Mouse (Mus musculus): Measurements from ENCODE around the gene Tprgl. TPM values are rescaled to one million over a fixed set of nuclear protein-coding genes. Genes with fewer than 3 reads are reported as not detected.

Tprgl gene
- polyA plus RNA-seq, 1 experiment from 2014 or later: 206 TPM

DNA sequence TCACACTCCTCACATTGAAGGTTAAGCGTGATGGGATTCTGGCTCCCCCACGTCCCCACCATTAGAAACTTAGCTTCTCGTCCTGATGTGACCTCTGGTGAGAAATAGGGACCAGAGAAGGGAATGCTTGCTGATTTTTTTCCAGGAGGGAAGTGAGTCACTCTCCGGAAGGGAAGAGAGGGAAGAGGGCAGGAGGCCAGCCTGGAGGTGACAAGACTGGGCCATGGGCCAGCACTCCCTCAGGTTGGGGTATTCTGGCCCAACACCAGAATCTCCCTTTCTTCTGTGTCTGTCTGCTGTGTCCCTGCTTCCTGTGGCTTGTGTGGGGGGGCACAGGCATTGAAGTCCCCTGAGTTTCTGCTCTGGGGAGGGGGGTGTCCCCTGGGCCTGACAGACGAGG, 23.1 kb upstream of the Tprgl start:
- 80% methylated on average over 5 of the region's 5 CpGs for WGBS
- H3K27ac ChIP-seq: no peak overlapping the region
- no peak for ATAC-seq (replicated peaks)
- H3K4me1 ChIP-seq: no peaks in the 10 kb centered on the region
- H3K9me3 ChIP-seq: no peaks in the 10 kb centered on the region
- H3K36me3 ChIP-seq (replicated peaks): no peaks in the 10 kb centered on the region
- H3K4me3 ChIP-seq: no peak overlapping the region
- H3K27me3 ChIP-seq (replicated peaks): no peaks in the 10 kb centered on the region
- no peak overlapping the region for H3K4me2 ChIP-seq
- no peak overlapping the region for H3K9ac ChIP-seq

DNA sequence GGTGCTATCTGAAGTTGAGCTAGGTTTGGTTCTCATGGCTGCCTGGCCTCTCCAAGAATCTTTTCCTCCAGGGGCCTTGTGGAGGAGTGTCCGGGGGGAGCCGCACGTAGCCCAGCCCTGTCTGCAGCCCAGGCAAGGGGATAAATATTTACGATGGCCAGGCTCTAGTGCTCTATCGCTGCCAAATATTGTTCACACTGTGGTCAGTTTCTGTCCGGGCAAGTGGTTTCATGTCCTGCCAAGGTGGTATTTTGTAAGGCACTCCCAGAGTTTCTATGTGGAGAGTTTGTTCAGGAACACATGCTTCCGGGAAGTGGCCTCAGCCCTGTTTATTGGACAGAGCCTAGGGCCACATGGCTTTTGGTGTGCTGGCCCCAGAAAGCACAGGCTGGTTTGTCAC, 20.5 kb upstream of the Tprgl start:
- Histone ChIP-seq H3K4me1 (no peaks in the 10 kb centered on the region), H3K27ac (no peak overlapping the region), H3K27me3 (replicated peaks) (no peaks in the 10 kb centered on the region), H3K4me3 (no peak overlapping the region), H3K9me3 (no peaks in the 10 kb centered on the region), H3K36me3 (replicated peaks) (no peaks in the 10 kb centered on the region), H3K4me2 (no peak overlapping the region), H3K9ac (no peak overlapping the region)
- 87% methylated on average over 7 of the region's 7 CpGs for WGBS
- ATAC-seq (replicated peaks): no peak

DNA sequence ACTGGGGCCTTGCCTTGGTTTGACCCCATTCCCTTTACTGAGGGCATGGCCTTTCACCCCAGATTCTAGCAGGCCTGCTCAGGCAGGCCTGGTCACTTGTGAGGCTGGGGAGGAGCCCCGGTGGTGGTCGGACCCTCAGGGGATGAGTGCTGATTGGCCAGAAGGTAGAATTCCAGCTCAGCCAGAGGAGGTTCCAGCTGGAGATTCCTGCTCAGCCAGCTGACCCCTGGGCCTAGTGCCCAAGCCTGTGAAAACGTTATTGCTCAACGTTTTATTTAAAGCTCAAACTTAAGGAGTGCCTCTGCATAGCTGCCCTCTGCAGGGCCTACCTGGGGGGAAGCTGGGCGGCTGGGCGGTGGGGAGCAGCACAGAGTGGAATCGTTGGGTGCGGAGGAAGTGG, 16.8 kb upstream of the Tprgl start:
- Histone ChIP-seq H3K4me3 (no peak overlapping the region), H3K36me3 (replicated peaks) (no peaks in the 10 kb centered on the region), H3K27me3 (replicated peaks) (peaks cover 5% of the 10 kb centered on the region; the same call in 1 of the 2 replicates), H3K9ac (no peak overlapping the region), H3K4me2 (no peak overlapping the region), H3K4me1 (0 out of 2 replicates have a peak, but pooled peaks cover 2% of the 10 kb centered on the region), H3K9me3 (no peaks in the 10 kb centered on the region), H3K27ac (no peak overlapping the region)
- ATAC-seq (replicated peaks): no peak
- WGBS: 72% methylated on average over 8 of the region's 8 CpGs

DNA sequence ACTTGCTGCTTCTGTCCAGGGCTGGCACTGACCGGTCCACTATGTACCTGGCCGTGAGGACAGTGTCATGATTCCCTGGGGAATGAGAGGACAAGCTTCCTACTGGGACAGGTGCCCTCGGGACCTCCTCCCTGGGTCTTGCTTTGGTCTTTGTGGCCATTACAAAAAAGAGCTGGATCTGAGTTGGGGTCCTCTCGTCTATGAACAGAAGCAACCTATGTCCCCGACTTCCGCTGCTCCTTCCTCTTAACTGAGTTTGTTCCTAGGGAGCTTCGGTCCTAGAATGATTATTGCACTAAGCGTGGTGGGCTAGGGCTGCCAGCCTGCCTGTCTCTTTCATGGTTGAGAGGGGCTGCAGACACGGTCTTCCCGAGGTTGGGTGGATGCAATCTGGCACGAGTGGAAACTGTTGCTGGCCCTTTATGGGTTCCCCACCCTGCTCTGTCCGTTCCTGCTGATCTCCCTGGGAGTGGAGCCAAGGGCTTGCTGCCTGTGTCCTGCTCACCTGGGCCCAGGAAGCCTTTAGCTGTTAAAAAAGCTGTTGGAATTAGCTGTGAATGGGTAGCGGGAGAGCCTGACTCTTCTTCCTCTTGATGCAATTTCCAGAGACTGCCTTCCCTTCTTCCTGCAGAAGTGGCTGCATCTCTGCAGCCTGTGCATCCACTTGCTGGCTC, 11.6 kb upstream of the Tprgl start:
- no peaks in the 10 kb centered on the region for H3K36me3 ChIP-seq (replicated peaks)
- peaks cover 43% of the 10 kb centered on the region for H3K27me3 ChIP-seq (replicated peaks)
- peaks cover 23% of the 10 kb centered on the region for H3K4me1 ChIP-seq
- peak overlapping the region; percentile 49 for H3K4me3 ChIP-seq
- no peak for ATAC-seq (replicated peaks)
- H3K9ac ChIP-seq: no peak overlapping the region
- H3K4me2 ChIP-seq: peak overlapping the region; percentile 99
- no peak overlapping the region for H3K27ac ChIP-seq
- 34% methylated on average over 13 of the region's 13 CpGs for WGBS
- no peaks in the 10 kb centered on the region for H3K9me3 ChIP-seq

DNA sequence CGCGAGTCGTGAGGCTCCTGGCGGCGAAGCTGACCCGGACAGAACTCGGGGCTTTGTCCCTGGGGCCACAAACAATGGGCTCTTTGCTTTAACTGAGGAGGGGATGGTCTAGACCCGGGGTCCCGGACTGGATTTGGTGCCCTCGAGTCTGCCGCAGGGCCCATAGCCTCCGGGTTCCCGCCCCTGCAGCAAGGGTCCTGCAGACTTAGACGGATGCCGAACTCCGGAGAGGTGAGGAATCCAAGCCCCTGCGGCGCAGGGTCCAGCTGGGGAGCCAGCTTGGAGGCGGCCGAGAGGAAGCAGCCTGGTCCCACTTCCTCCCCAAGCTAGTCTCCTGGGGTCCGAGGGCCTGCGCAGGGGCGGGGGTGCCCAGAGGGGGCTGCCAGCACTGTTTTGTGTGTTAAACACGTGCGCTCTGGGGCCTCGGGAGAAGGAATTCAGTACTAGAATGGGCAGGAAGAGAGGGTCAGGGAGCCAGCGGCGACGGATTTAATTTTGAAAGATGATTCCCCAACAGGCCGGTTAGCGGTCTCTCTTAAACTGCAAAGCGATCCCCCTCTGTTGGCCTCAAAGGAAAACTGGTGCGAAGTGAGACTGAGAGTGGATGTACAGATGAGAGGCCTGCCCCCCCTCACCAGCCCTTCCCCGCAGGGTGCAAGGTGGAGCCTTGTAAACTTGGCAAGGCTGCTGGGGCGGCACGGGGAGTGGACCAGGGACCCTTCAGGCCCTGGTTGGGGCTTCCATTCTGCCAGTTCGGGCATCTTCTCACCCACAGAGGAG, 10.9 kb upstream of the Tprgl start:
- H3K9ac ChIP-seq: peak overlapping the region; percentile 23
- H3K9me3 ChIP-seq: no peaks in the 10 kb centered on the region
- WGBS: under 1% methylated on average over 37 of the region's 37 CpGs
- no peak for ATAC-seq (replicated peaks)
- peak overlapping the region; percentile 99 for H3K4me2 ChIP-seq
- peak overlapping the region; percentile 49 for H3K4me3 ChIP-seq
- no peak overlapping the region for H3K27ac ChIP-seq
- H3K27me3 ChIP-seq (replicated peaks): peaks cover 43% of the 10 kb centered on the region
- peaks cover 23% of the 10 kb centered on the region for H3K4me1 ChIP-seq
- H3K36me3 ChIP-seq (replicated peaks): no peaks in the 10 kb centered on the region

DNA sequence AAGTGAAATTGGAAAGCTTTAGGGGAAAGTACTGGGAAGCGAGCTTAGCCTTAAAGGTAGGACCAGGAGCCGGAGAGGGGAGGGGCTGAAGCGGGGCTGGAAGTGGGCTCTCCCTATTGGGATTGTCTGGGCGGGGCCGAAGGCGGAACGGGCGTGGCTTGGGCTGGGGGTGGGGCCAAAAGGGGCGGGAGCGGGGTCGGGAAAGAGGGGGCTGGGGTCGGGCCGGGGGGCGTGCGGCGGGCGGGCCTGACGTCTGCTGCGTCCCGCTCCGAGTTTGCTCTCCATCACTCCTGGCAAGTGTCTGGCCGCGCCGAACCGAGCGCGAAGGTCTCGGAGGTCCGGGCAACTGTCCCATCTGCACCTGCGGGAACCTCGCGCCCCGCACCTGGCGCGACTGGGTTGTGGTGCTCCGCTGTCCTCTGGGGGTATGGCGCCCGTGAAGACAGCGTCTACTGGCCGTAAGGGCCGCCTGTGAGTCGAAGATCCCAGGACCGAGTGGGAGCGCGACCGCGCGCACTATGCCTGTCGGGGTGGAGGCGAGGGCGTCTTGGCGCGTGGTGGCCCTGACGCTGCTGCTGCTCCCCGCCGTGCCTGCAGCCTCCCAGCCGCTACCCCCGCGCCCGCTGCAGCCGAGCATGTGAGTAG, 10.2 kb upstream of the Tprgl start, which contains the start of gene Megf6:
Gene Megf6, plus strand, starts transcription at position 225 of the 645 bp plus-strand sequence.
- Histone ChIP-seq H3K4me1 (peaks cover 23% of the 10 kb centered on the region), H3K4me2 (peak within 1 kb of the TSS; percentile 99), H3K9me3 (no peaks in the 10 kb centered on the region), H3K4me3 (peak within 1 kb of the TSS; percentile 49), H3K27me3 (replicated peaks) (peaks cover 43% of the 10 kb centered on the region), H3K36me3 (replicated peaks) (no peaks in the 10 kb centered on the region), H3K27ac (no peak within 1 kb of the TSS), H3K9ac (peak within 1 kb of the TSS; percentile 23)
- WGBS: 1% methylated on average over 61 of the region's 61 CpGs
- peak; percentile 58 for ATAC-seq (replicated peaks)

DNA sequence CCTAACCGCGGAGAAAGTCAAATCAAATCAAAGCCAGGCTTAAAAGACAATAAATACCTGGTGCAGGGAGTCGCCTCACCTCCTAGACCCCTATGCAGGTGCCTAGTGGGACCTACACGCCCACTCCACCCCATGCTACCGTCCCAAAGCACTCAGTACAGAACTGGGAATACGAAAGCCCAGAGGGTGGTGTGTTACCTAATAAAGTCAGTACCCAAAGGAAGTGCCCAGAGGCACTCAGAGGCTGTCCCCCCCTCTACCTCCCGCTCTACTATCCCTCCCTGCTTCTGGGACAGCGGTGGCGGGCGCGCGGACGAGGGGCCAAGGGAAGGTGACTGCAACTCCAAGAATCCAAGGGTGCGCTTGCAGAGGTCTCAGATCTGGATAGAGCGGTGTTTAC, 9.6 kb upstream of the Tprgl start:
- Histone ChIP-seq H3K27ac (no peak overlapping the region), H3K4me2 (peak overlapping the region; percentile 99), H3K4me1 (peaks cover 23% of the 10 kb centered on the region), H3K27me3 (replicated peaks) (peaks cover 43% of the 10 kb centered on the region), H3K36me3 (replicated peaks) (no peaks in the 10 kb centered on the region), H3K9ac (no peak overlapping the region), H3K9me3 (no peaks in the 10 kb centered on the region), H3K4me3 (peak overlapping the region; percentile 49)
- under 1% methylated on average over 15 of the region's 15 CpGs for WGBS
- ATAC-seq (replicated peaks): no peak

DNA sequence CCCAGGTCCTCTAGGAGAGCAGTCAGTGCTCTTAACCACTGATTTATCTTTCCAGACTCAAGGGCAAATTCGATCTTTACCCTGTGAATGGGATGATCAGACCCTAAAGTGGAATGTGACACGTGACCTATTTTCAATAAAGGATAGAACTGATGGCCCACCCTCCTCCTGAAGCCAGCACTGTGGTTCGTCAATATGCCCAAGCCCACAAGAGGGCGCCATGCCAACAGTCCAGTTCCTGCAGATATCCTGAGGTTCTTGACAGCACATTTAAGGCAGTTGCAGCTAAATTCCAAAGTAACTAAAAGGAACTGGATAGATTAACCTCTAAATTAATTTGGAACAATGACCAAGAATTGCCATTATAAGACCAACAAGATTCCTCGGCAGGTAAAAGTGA, 6.6 kb upstream of the Tprgl start:
- peaks cover 36% of the 10 kb centered on the region for H3K27me3 ChIP-seq (replicated peaks)
- no peak overlapping the region for H3K27ac ChIP-seq
- WGBS: 28% methylated on average over 5 of the region's 5 CpGs
- no peak overlapping the region for H3K9ac ChIP-seq
- H3K9me3 ChIP-seq: no peaks in the 10 kb centered on the region
- H3K4me2 ChIP-seq: no peak overlapping the region
- H3K4me3 ChIP-seq: no peak overlapping the region
- peaks cover 19% of the 10 kb centered on the region for H3K4me1 ChIP-seq
- H3K36me3 ChIP-seq (replicated peaks): no peaks in the 10 kb centered on the region
- ATAC-seq (replicated peaks): no peak

DNA sequence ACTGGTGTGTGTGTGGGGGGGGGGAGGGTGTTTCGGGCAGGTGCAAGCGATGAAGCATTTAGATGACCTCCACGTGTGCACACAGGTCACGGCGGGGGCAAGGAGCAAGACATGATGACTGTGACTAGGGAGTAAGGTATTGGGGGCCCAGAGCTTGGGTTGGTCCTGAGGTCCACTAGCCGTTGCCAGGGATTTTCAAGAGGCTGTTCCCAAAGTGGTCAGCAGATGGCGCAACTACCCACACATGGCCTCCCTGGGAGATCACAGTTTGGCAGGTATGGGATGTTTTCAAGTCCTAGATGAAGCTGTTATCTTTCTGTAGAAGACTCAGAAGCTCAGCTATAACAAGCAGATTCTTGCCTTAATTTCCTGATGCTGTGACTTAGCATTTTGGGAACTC, 2.8 kb upstream of the Tprgl start:
- no peak overlapping the region for H3K27ac ChIP-seq
- no peaks in the 10 kb centered on the region for H3K27me3 ChIP-seq (replicated peaks)
- H3K9me3 ChIP-seq: no peaks in the 10 kb centered on the region
- H3K4me1 ChIP-seq: peaks cover 23% of the 10 kb centered on the region
- ATAC-seq (replicated peaks): no peak
- H3K4me3 ChIP-seq: no peak overlapping the region
- H3K4me2 ChIP-seq: no peak overlapping the region
- H3K9ac ChIP-seq: no peak overlapping the region
- 14% methylated on average over 7 of the region's 7 CpGs for WGBS
- peaks cover 2% of the 10 kb centered on the region for H3K36me3 ChIP-seq (replicated peaks)

DNA sequence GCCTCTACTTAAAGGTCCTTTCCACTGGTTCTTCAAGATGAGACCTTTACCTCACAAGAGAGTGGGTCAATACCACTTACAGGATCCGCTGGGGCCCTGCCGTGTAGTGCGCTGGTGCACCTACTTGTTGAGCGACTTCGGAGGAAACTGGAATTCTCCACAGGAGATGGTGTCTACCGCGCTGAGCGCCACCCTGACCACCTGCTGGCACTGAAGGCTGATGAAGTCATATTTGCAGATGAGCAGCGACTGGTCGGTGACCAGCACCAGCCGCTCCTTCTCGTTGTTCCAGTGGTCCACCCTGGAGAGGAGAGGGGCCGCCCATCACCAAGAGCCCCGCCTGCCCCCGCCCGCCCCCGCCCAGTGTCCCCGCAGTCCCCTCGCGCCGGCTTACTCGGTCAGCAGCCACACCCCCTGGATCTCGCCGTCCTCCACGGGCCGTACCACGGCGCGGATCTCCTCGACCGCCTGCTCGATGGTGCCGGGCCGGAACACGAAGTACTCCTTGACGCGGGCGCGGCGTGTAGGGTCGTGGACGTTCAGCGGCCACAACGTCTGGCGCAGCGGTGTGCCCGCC, 417 bp downstream of the Tprgl start:
- H3K9me3 ChIP-seq: no peaks in the 10 kb centered on the region
- H3K4me1 ChIP-seq: peaks cover 23% of the 10 kb centered on the region
- H3K4me3 ChIP-seq: peak overlapping the region; percentile 96
- peaks cover 29% of the 10 kb centered on the region for H3K36me3 ChIP-seq (replicated peaks)
- ATAC-seq (replicated peaks): peak; percentile 70
- H3K9ac ChIP-seq: peak overlapping the region; percentile 86
- H3K27ac ChIP-seq: peak overlapping the region; percentile 84
- peak overlapping the region; percentile 88 for H3K4me2 ChIP-seq
- no peaks in the 10 kb centered on the region for H3K27me3 ChIP-seq (replicated peaks)
- 1% methylated on average over 37 of the region's 47 CpGs for WGBS

DNA sequence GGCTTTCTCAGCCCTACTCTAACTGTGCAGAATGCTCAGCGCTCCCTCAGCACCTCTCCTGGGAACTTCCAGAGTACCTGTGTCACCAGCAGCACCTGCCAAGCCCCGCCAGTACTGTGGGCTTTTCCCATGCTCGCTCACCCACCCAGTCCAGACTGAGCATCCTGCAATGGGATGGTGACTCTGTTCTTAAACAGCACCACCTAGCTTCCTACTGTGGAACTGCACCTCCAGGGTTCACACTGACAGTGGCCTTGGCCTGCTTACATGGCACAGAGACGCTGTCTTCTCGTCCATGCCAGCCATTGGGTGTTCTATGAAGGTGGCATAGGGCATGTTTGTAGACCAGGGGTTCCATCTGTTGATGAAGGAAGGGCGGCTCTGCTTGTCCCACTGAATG, 1.5 kb downstream of the Tprgl start:
- Histone ChIP-seq H3K27ac (no peak overlapping the region), H3K4me2 (peak overlapping the region; percentile 88), H3K9ac (no peak overlapping the region), H3K4me1 (peaks cover 23% of the 10 kb centered on the region), H3K4me3 (0 out of 2 replicates have a peak overlapping the region, but pooled peaks have one; percentile 96), H3K36me3 (replicated peaks) (peaks cover 29% of the 10 kb centered on the region), H3K9me3 (no peaks in the 10 kb centered on the region), H3K27me3 (replicated peaks) (no peaks in the 10 kb centered on the region)
- WGBS: 20% methylated on average over 6 of the region's 6 CpGs
- no peak for ATAC-seq (replicated peaks)

Data from midbrain, embryonic 15.5 days (tissue).